Mouse (Mus musculus): ENCODE measurements around the gene Dnaic1.

Dnaic1 gene

GRCm38 (mm10) chr4:41569411-41569885 is at the start of gene Dnaic1, which contains the start of gene Fam219a:
TSS of gene Dnaic1 (plus strand) at chr4:41569775.
TSS of gene Fam219a (minus strand) at chr4:41569538.
- peak; percentile 98 for DNase-seq (ENCODE audit: low spot score)

- no peak for DNase-seq (ENCODE audit: low spot score)
These were observed 48.9 kb upstream of the Dnaic1 start for GRCm38 (mm10) chr4:41520641-41521040.

GRCm38 (mm10) chr4:41522136-41522535 is 47.4 kb upstream of the Dnaic1 start:
- no peak for DNase-seq (ENCODE audit: low spot score)

GRCm38 (mm10) chr4:41522788-41523187 is 46.8 kb upstream of the Dnaic1 start:
- peak; percentile 62 for DNase-seq (ENCODE audit: low spot score)

- DNase-seq (ENCODE audit: low spot score): no peak
These were observed 45.7 kb upstream of the Dnaic1 start for GRCm38 (mm10) chr4:41523839-41524238.

- DNase-seq (ENCODE audit: low spot score): no peak
These were observed 44.7 kb upstream of the Dnaic1 start for GRCm38 (mm10) chr4:41524829-41525228.

- no peak for DNase-seq (ENCODE audit: low spot score)
These were observed 43.0 kb upstream of the Dnaic1 start for GRCm38 (mm10) chr4:41526553-41526952.

- DNase-seq (ENCODE audit: low spot score): no peak
These were observed 42.5 kb upstream of the Dnaic1 start for GRCm38 (mm10) chr4:41527076-41527475.

- DNase-seq (ENCODE audit: low spot score): no peak
These were observed 41.6 kb upstream of the Dnaic1 start for GRCm38 (mm10) chr4:41527996-41528395.

- DNase-seq (ENCODE audit: low spot score): peak; percentile 68
These were observed 37.2 kb upstream of the Dnaic1 start for GRCm38 (mm10) chr4:41532420-41532819.

- no peak for DNase-seq (ENCODE audit: low spot score)
These were observed 34.7 kb upstream of the Dnaic1 start for GRCm38 (mm10) chr4:41534866-41535265.

- DNase-seq (ENCODE audit: low spot score): no peak
These were observed 27.4 kb upstream of the Dnaic1 start for GRCm38 (mm10) chr4:41542136-41542535.

- DNase-seq (ENCODE audit: low spot score): peak; percentile 25
These were observed 23.6 kb upstream of the Dnaic1 start for GRCm38 (mm10) chr4:41545985-41546384.

GRCm38 (mm10) chr4:41547086-41547485 is 22.5 kb upstream of the Dnaic1 start:
- DNase-seq (ENCODE audit: low spot score): no peak

- DNase-seq (ENCODE audit: low spot score): peak; percentile 62
These were observed 17.0 kb upstream of the Dnaic1 start for GRCm38 (mm10) chr4:41552529-41552928.

- DNase-seq (ENCODE audit: low spot score): no peak
These were observed 16.5 kb upstream of the Dnaic1 start for GRCm38 (mm10) chr4:41553116-41553515.

GRCm38 (mm10) chr4:41554994-41555663 is 14.4 kb upstream of the Dnaic1 start:
- no peak for DNase-seq (ENCODE audit: low spot score)

GRCm38 (mm10) chr4:41556311-41556953 is 13.1 kb upstream of the Dnaic1 start:
- DNase-seq (ENCODE audit: low spot score): no peak

GRCm38 (mm10) chr4:41557092-41557491 is 12.5 kb upstream of the Dnaic1 start:
- DNase-seq (ENCODE audit: low spot score): no peak

- DNase-seq (ENCODE audit: low spot score): no peak
These were observed 6.3 kb upstream of the Dnaic1 start for GRCm38 (mm10) chr4:41563297-41563696.

GRCm38 (mm10) chr4:41566123-41566522 is 3.5 kb upstream of the Dnaic1 start:
- no peak for DNase-seq (ENCODE audit: low spot score)

GRCm38 (mm10) chr4:41568239-41568638 is 1.3 kb upstream of the Dnaic1 start:
- no peak for DNase-seq (ENCODE audit: low spot score)

- peak; percentile 24 for DNase-seq (ENCODE audit: low spot score)
These were observed 729 bp upstream of the Dnaic1 start for GRCm38 (mm10) chr4:41568682-41569410.
